Mouse (Mus musculus): ENCODE measurements around the gene Slc36a3. TPM values are rescaled to one million over a fixed set of nuclear protein-coding genes. Genes with fewer than 3 reads are reported as not detected.
"Not testable (repeated sequence)": the region's sequence is repeated elsewhere in the genome, so short reads cannot be mapped to it uniquely, and the experiment has no call there.

Slc36a3 gene
- polyA plus RNA-seq, 1 experiment from 2014 or later, result not detected

- Histone ChIP-seq H3K4me3 (replicated peaks) (no peak overlapping the region), H3K4me2 (replicated peaks) (no peak overlapping the region), H3K36me3 (no peaks in the 10 kb centered on the region), H3K27ac (no peak overlapping the region), H3K9ac (replicated peaks) (no peak overlapping the region), H3K27me3 (no peaks in the 10 kb centered on the region), H3K9me3 (peaks cover 3% of the 10 kb centered on the region; the same call in 1 of the 2 replicates), H3K4me1 (replicated peaks) (no peaks in the 10 kb centered on the region)
- no peak for ATAC-seq
Observed at GRCm38 (mm10) chr11:55120279-55120678, 31.2 kb downstream of the Slc36a3 start.

- Histone ChIP-seq H3K9me3 (peaks cover 3% of the 10 kb centered on the region; the same call in 1 of the 2 replicates), H3K27me3 (no peaks in the 10 kb centered on the region), H3K36me3 (no peaks in the 10 kb centered on the region), H3K4me1 (replicated peaks) (no peaks in the 10 kb centered on the region), H3K27ac (no peak overlapping the region), H3K4me2 (replicated peaks) (no peak overlapping the region), H3K4me3 (replicated peaks) (no peak overlapping the region), H3K9ac (replicated peaks) (no peak overlapping the region)
- 93% methylated on average over 2 of the region's 2 CpGs for WGBS
- no peak for ATAC-seq
Observed at GRCm38 (mm10) chr11:55117031-55117430, 34.5 kb downstream of the Slc36a3 start.

- Histone ChIP-seq H3K9ac (replicated peaks) (no peak overlapping the region), H3K4me3 (replicated peaks) (no peak overlapping the region), H3K36me3 (no peaks in the 10 kb centered on the region), H3K4me1 (replicated peaks) (no peaks in the 10 kb centered on the region), H3K4me2 (replicated peaks) (no peak overlapping the region), H3K27me3 (no peaks in the 10 kb centered on the region), H3K9me3 (peaks cover 3% of the 10 kb centered on the region; the same call in 1 of the 2 replicates), H3K27ac (no peak overlapping the region)
- WGBS, result 95% methylated on average over 3 of the region's 3 CpGs
- ATAC-seq, result no peak
Observed at GRCm38 (mm10) chr11:55116004-55116403, 35.5 kb downstream of the Slc36a3 start.

- H3K4me1 ChIP-seq (replicated peaks), result no peaks in the 10 kb centered on the region
- WGBS, result 73% methylated on average over 2 of the region's 2 CpGs
- H3K36me3 ChIP-seq, result peaks cover 9% of the 10 kb centered on the region; the same call in 1 of the 2 replicates
- H3K4me3 ChIP-seq (replicated peaks), result no peak overlapping the region
- no peaks in the 10 kb centered on the region for H3K9me3 ChIP-seq
- no peak overlapping the region for H3K27ac ChIP-seq
- H3K27me3 ChIP-seq, result no peaks in the 10 kb centered on the region
- no peak overlapping the region for H3K9ac ChIP-seq (replicated peaks)
- ATAC-seq, result no peak
- H3K4me2 ChIP-seq (replicated peaks), result no peak overlapping the region
Observed at GRCm38 (mm10) chr11:55114291-55114690, 37.2 kb downstream of the Slc36a3 start.

GRCm38 (mm10) chr11:55113861-55114250 is 37.7 kb downstream of the Slc36a3 start:
- not testable (repeated sequence) for H3K9ac ChIP-seq (replicated peaks); H3K4me2 ChIP-seq (replicated peaks); H3K4me3 ChIP-seq (replicated peaks); H3K27me3 ChIP-seq; H3K27ac ChIP-seq; H3K4me1 ChIP-seq (replicated peaks); ATAC-seq; H3K9me3 ChIP-seq
- 49% methylated on average over 4 of the region's 4 CpGs for WGBS
- H3K36me3 ChIP-seq, result peaks cover 13% of the 10 kb centered on the region

GRCm38 (mm10) chr11:55113209-55113860 is 38.2 kb downstream of the Slc36a3 start:
- H3K4me1 ChIP-seq (replicated peaks), result no peaks in the 10 kb centered on the region
- H3K9me3 ChIP-seq, result no peaks in the 10 kb centered on the region
- H3K36me3 ChIP-seq, result peaks cover 19% of the 10 kb centered on the region
- no peak overlapping the region for H3K4me3 ChIP-seq (replicated peaks)
- H3K27ac ChIP-seq, result no peak overlapping the region
- H3K27me3 ChIP-seq, result no peaks in the 10 kb centered on the region
- no peak overlapping the region for H3K4me2 ChIP-seq (replicated peaks)
- H3K9ac ChIP-seq (replicated peaks), result no peak overlapping the region
- no peak for ATAC-seq
- WGBS, result 71% methylated on average over 7 of the region's 7 CpGs

- H3K9me3 ChIP-seq, result no peaks in the 10 kb centered on the region
- no peak overlapping the region for H3K9ac ChIP-seq (replicated peaks)
- H3K36me3 ChIP-seq, result peaks cover 21% of the 10 kb centered on the region
- no peak for ATAC-seq
- H3K4me3 ChIP-seq (replicated peaks), result no peak overlapping the region
- no peaks in the 10 kb centered on the region for H3K27me3 ChIP-seq
- 82% methylated on average over 7 of the region's 7 CpGs for WGBS
- no peak overlapping the region for H3K4me2 ChIP-seq (replicated peaks)
- no peaks in the 10 kb centered on the region for H3K4me1 ChIP-seq (replicated peaks)
- no peak overlapping the region for H3K27ac ChIP-seq
Observed at GRCm38 (mm10) chr11:55110566-55111169, 40.8 kb downstream of the Slc36a3 start.

- no peaks in the 10 kb centered on the region for H3K9me3 ChIP-seq
- no peak overlapping the region for H3K4me2 ChIP-seq (replicated peaks)
- WGBS, result 93% methylated on average over 7 of the region's 7 CpGs
- no peak overlapping the region for H3K9ac ChIP-seq (replicated peaks)
- no peaks in the 10 kb centered on the region for H3K4me1 ChIP-seq (replicated peaks)
- no peak for ATAC-seq
- peaks cover 21% of the 10 kb centered on the region for H3K36me3 ChIP-seq
- H3K27me3 ChIP-seq, result no peaks in the 10 kb centered on the region
- H3K4me3 ChIP-seq (replicated peaks), result no peak overlapping the region
- H3K27ac ChIP-seq, result no peak overlapping the region
Observed at GRCm38 (mm10) chr11:55109521-55110300, 41.8 kb downstream of the Slc36a3 start.

GRCm38 (mm10) chr11:55106636-55107035 is 44.9 kb downstream of the Slc36a3 start:
- 96% methylated on average over 1 of the region's 1 CpGs for WGBS
- Histone ChIP-seq H3K27me3 (no peaks in the 10 kb centered on the region), H3K36me3 (peaks cover 25% of the 10 kb centered on the region), H3K9ac (replicated peaks) (no peak overlapping the region), H3K4me1 (replicated peaks) (peaks cover 5% of the 10 kb centered on the region; the same call in 1 of the 2 replicates), H3K4me2 (replicated peaks) (no peak overlapping the region), H3K9me3 (no peaks in the 10 kb centered on the region), H3K4me3 (replicated peaks) (no peak overlapping the region), H3K27ac (no peak overlapping the region)
- no peak for ATAC-seq

GRCm38 (mm10) chr11:55105389-55105788 is 46.1 kb downstream of the Slc36a3 start:
- peaks cover 20% of the 10 kb centered on the region for H3K36me3 ChIP-seq
- ATAC-seq, result no peak
- no peak overlapping the region for H3K27ac ChIP-seq
- H3K4me2 ChIP-seq (replicated peaks), result no peak overlapping the region
- no peak overlapping the region for H3K4me3 ChIP-seq (replicated peaks)
- no peaks in the 10 kb centered on the region for H3K27me3 ChIP-seq
- H3K9ac ChIP-seq (replicated peaks), result no peak overlapping the region
- H3K9me3 ChIP-seq, result no peaks in the 10 kb centered on the region
- H3K4me1 ChIP-seq (replicated peaks), result peaks cover 5% of the 10 kb centered on the region; the same call in 1 of the 2 replicates
- 89% methylated on average over 4 of the region's 4 CpGs for WGBS

- WGBS, result 46% methylated on average over 3 of the region's 3 CpGs
- ATAC-seq, result no peak
- Histone ChIP-seq H3K27me3 (no peaks in the 10 kb centered on the region), H3K4me2 (replicated peaks) (no peak overlapping the region), H3K27ac (no peak overlapping the region), H3K9ac (replicated peaks) (no peak overlapping the region), H3K9me3 (no peaks in the 10 kb centered on the region), H3K4me1 (replicated peaks) (peaks cover 18% of the 10 kb centered on the region), H3K36me3 (peaks cover 7% of the 10 kb centered on the region), H3K4me3 (replicated peaks) (no peak overlapping the region)
Observed at GRCm38 (mm10) chr11:55103229-55103628, 48.3 kb downstream of the Slc36a3 start.

GRCm38 (mm10) chr11:55102015-55102414 is 49.5 kb downstream of the Slc36a3 start:
- no peaks in the 10 kb centered on the region for H3K9me3 ChIP-seq
- H3K4me1 ChIP-seq (replicated peaks), result peaks cover 22% of the 10 kb centered on the region
- H3K27ac ChIP-seq, result no peak overlapping the region
- H3K36me3 ChIP-seq, result peaks cover 4% of the 10 kb centered on the region
- ATAC-seq, result no peak
- H3K4me2 ChIP-seq (replicated peaks), result no peak overlapping the region
- 85% methylated on average over 3 of the region's 3 CpGs for WGBS
- no peak overlapping the region for H3K4me3 ChIP-seq (replicated peaks)
- no peaks in the 10 kb centered on the region for H3K27me3 ChIP-seq
- H3K9ac ChIP-seq (replicated peaks), result no peak overlapping the region
